Mouse (Mus musculus) megakaryocyte, embryonic 14.5 days (primary cell): ENCODE measurements around the gene Ifna1.
"Not testable (repeated sequence)": the region's sequence is repeated elsewhere in the genome, so short reads cannot be mapped to it uniquely, and the experiment has no call there.

ENCODE experiments used
- FLI1 ChIP-seq: IDR thresholded peaks from 2 replicates; pipeline ENCODE4 v1.6.1; 2012; ENCODE audit warnings: low read length, inconsistent platforms, mixed read lengths
- GATA1 ChIP-seq: IDR thresholded peaks from 3 replicates; pipeline ENCODE4 v1.6.1; 2012; ENCODE audit warnings: mixed read lengths, low read length, inconsistent platforms, borderline replicate concordance

- not testable (repeated sequence) for TF ChIP-seq GATA1, FLI1
Observed at GRCm38 (mm10) chr4:88805231-88805630, 44.7 kb upstream of the Ifna1 start, which contains the start of gene Gm13288.
